Mouse (Mus musculus): ENCODE measurements around the gene Litaf. TPM values are rescaled to one million over a fixed set of nuclear protein-coding genes. Genes with fewer than 3 reads are reported as not detected.

The Litaf gene
- total and polyA plus RNA-seq, 3 experiments = 97.5 to 178 (median 154) TPM

DNA sequence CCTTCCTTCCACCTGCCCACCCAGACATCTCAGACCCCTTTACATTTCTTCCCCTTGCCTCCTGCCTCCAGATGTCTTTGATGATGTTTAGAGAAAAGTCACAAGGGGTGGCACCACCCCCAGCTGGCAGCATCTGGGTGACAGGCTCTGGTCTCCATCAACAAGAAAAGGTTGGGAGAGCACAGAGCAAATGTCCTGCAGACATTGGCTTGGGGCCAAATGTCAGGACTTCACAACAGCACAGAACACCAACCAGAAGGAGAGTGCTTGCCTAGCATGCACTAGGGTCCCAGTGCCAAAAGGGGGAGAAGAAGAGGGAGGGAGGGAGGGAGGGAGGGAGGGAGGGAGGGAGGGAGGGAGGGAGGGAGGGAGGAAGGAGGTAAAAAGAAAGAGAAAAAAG is 146.1 kb downstream of the Litaf start:
- H3K27ac ChIP-seq (ENCODE audit: insufficient read depth, low read depth) = no peak overlapping the region
- DNase-seq (ENCODE audit: extremely low read depth) = no peak
- H3K9me3 ChIP-seq (replicated peaks; ENCODE audit: low read length) = no peaks in the 10 kb centered on the region
- in situ Hi-C loops (cut with MboI; ENCODE audit: low pct_ligation_motif_present, low pct_unique_long_range_greater_than_20kb, low sequenced_read_pairs) = no loop called here
- no peak overlapping the region for H3K9ac ChIP-seq (ENCODE audit: insufficient read depth, low read depth)
- H3K4me2 ChIP-seq (ENCODE audit: insufficient read depth, low read depth, poor library complexity, severe bottlenecking) = no peak overlapping the region
- no peaks in the 10 kb centered on the region for H3K27me3 ChIP-seq (replicated peaks)
- H3K4me1 ChIP-seq (ENCODE audit: control insufficient read depth in 1 of 2, insufficient read depth in 2 of 2) = no peaks in the 10 kb centered on the region
- dilution Hi-C loops (cut with MboI; ENCODE audit: extremely low pct_ligation_motif_present, extremely low pct_unique_long_range_greater_than_20kb, low sequenced_read_pairs) = no loop called here
- TF ChIP-seq RCOR1 (conservative IDR thresholded peaks at IDR 0.05; ENCODE audit: low read depth, low read length) (no peak), ZNF384 (IDR thresholded peaks at IDR 0.05; ENCODE audit: low read depth, low read length) (no peak), KAT2A (IDR thresholded peaks at IDR 0.05; ENCODE audit: insufficient replicate concordance, low read length) (no peak), MEF2A (IDR thresholded peaks at IDR 0.05; ENCODE audit: borderline replicate concordance, low read depth, low read length) (no peak), MAFK (IDR thresholded peaks at IDR 0.05; ENCODE audit: insufficient replicate concordance, low read length) (no peak), JUN (IDR thresholded peaks at IDR 0.05; ENCODE audit: insufficient read depth, low read depth, low read length) (no peak), GABPA (IDR thresholded peaks at IDR 0.05; ENCODE audit: insufficient replicate concordance, low read depth, low read length) (no peak), E2F4 (IDR thresholded peaks at IDR 0.05; ENCODE audit: insufficient replicate concordance, low read depth, low read length) (no peak), CHD2 (IDR thresholded peaks at IDR 0.05; ENCODE audit: low read length) (no peak), USF2 (conservative IDR thresholded peaks at IDR 0.05; ENCODE audit: low read depth, low read length) (no peak), NELFE (IDR thresholded peaks at IDR 0.05; ENCODE audit: low read depth, low read length) (no peak), SMC3 (IDR thresholded peaks at IDR 0.05; ENCODE audit: low read depth, low read length) (no peak), CHD1 (IDR thresholded peaks at IDR 0.05; ENCODE audit: low read depth, low read length) (no peak), MAZ (IDR thresholded peaks at IDR 0.05; ENCODE audit: low read depth, low read length) (no peak)
- H3K79me2 ChIP-seq (replicated peaks; ENCODE audit: control insufficient read depth, extremely low read depth, insufficient read depth, poor library complexity, severe bottlenecking) = no peaks in the 10 kb centered on the region
- H3K4me3 ChIP-seq (replicated peaks in 1 of 3; ENCODE audit: low read depth in 2 of 3, low read length in 2 of 3, poor library complexity in 1 of 3) = no peak overlapping the region
- H3K36me3 ChIP-seq (replicated peaks in 1 of 2; ENCODE audit: control insufficient read depth in 1 of 2, insufficient read depth in 1 of 2, low read length in 1 of 2) = no peaks in the 10 kb centered on the region

- in situ Hi-C loops (cut with MboI; ENCODE audit: low pct_ligation_motif_present, low pct_unique_long_range_greater_than_20kb, low sequenced_read_pairs) (no loop called here), dilution Hi-C loops (cut with MboI; ENCODE audit: extremely low pct_ligation_motif_present, extremely low pct_unique_long_range_greater_than_20kb, low sequenced_read_pairs) (no loop called here)
- Histone ChIP-seq H3K4me1 (ENCODE audit: control insufficient read depth in 1 of 2, insufficient read depth in 2 of 2) (no peaks in the 10 kb centered on the region), H3K4me3 (replicated peaks in 1 of 3; ENCODE audit: low read depth in 2 of 3, low read length in 2 of 3, poor library complexity in 1 of 3) (no peak overlapping the region), H3K9ac (ENCODE audit: insufficient read depth, low read depth) (no peak overlapping the region), H3K36me3 (replicated peaks in 1 of 2; ENCODE audit: control insufficient read depth in 1 of 2, insufficient read depth in 1 of 2, low read length in 1 of 2) (no peaks in the 10 kb centered on the region), H3K4me2 (ENCODE audit: insufficient read depth, low read depth, poor library complexity, severe bottlenecking) (no peak overlapping the region), H3K27ac (ENCODE audit: insufficient read depth, low read depth) (no peak overlapping the region), H3K9me3 (replicated peaks; ENCODE audit: low read length) (no peaks in the 10 kb centered on the region), H3K79me2 (replicated peaks; ENCODE audit: control insufficient read depth, extremely low read depth, insufficient read depth, poor library complexity, severe bottlenecking) (no peaks in the 10 kb centered on the region), H3K27me3 (replicated peaks) (no peaks in the 10 kb centered on the region)
- TF ChIP-seq MAFK (IDR thresholded peaks at IDR 0.05; ENCODE audit: insufficient replicate concordance, low read length) (no peak), MYC (IDR thresholded peaks at IDR 0.05; ENCODE audit: low read depth, low read length) (no peak), USF2 (conservative IDR thresholded peaks at IDR 0.05; ENCODE audit: low read depth, low read length) (no peak), EP300 (IDR thresholded peaks at IDR 0.05; ENCODE audit: low read length) (no peak), JUND (conservative IDR thresholded peaks at IDR 0.05; ENCODE audit: low read depth, low read length) (no peak), MXI1 (IDR thresholded peaks at IDR 0.05; ENCODE audit: low read depth, low read length) (no peak), ELF1 (IDR thresholded peaks at IDR 0.05; ENCODE audit: low read depth, low read length) (no peak), IRF4 (IDR thresholded peaks at IDR 0.05; ENCODE audit: low read depth, low read length) (no peak), MAX (IDR thresholded peaks at IDR 0.05; ENCODE audit: low read length) (no peak)
- DNase-seq (ENCODE audit: extremely low read depth) = no peak
Measured at GRCm38 (mm10) chr16:10916271-10916670, 149.7 kb downstream of the Litaf start.
